Mouse (Mus musculus) T-cell, adult 66 days (primary cell): ENCODE measurements around the gene Ifngr2. TPM values are rescaled to one million over a fixed set of nuclear protein-coding genes. Genes with fewer than 3 reads are reported as not detected.

Experiments used
- total RNA-seq, 2 experiments: library from RNA; stranded (reverse); gene quantifications; 3 replicates in 1 of 2; 4 replicates in 1 of 2; pipeline ENCODE4 v1.2.4; 2023

The Ifngr2 gene
- 10 to 100 TPM; 43.3 to 52.4 TPM for total RNA-seq

GRCm38 (mm10) chr16:91546836-91547741 lies at the start of gene Ifngr2:
Ifngr2 (plus strand) TSS chr16:91547072.

GRCm38 (mm10) chr16:91597672-91598010 lies 50.8 kb downstream of the Ifngr2 start, which contains the start of gene Tmem50b:
Tmem50b (minus strand) TSS chr16:91597800.

Other genes with a start within 250 kb of the Ifngr2 start
- 10 to 100 TPM; 67.1 to 76.7 TPM for gene Ifnar2, start 174.3 kb upstream of the Ifngr2 start, total RNA-seq
- not detected for gene Gm21970, start 155.4 kb upstream of the Ifngr2 start, total RNA-seq
- gene Il10rb, start 140.9 kb upstream of the Ifngr2 start, total RNA-seq, result 10 to 100 TPM; 67.7 to 71.1 TPM
- 100 to 1,000 TPM; 133 to 142 TPM for gene Ifnar1, start 61.8 kb upstream of the Ifngr2 start, total RNA-seq
- gene Tmem50b, start 50.7 kb downstream of the Ifngr2 start, total RNA-seq, result 10 to 100 TPM; 17.7 to 19.1 TPM
- gene Dnajc28, start 72.0 kb downstream of the Ifngr2 start, total RNA-seq, result 1 to 10 TPM; 1.2 to 1.8 TPM
- gene Gart, start 99.9 kb downstream of the Ifngr2 start, total RNA-seq, result 100 to 1,000 TPM; 105 to 118 TPM
- 100 to 1,000 TPM; 456 to 470 TPM for gene Son, start 100.4 kb downstream of the Ifngr2 start, total RNA-seq
- gene Donson, start 141.7 kb downstream of the Ifngr2 start, total RNA-seq, result 100 to 1,000 TPM in 1 of 2 experiments, 10 to 100 TPM in 1; 86.3 to 112 TPM
- gene Cryzl1, start 181.9 kb downstream of the Ifngr2 start, total RNA-seq, result 10 to 100 TPM; 23.1 to 26.8 TPM
- gene Itsn1, start 182.2 kb downstream of the Ifngr2 start, total RNA-seq, result 1 to 10 TPM; 5.0 to 5.1 TPM